Comparison of ENCODE assay signal across 13 mouse cellular contexts in the genomic region with DNA sequence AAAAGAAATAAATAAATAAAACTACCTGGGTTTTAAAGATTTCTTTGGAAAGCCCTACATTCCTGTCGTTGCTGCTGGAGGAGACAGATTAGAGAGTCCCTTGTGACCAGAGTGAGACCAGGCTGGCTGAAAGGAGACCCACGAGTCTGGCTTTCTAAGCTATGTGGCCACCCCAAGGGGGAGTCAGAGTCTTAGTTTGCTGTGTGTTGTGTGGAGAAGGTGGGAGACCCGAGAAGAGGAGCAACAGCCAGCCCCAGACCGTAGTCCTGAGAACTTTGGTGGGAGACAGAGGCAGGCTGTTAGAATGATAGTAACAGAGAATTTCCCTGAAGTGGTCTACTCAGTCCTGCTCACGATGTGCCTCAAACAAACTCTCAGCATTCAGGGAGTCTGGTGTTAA. TPM values are rescaled to one million over a fixed set of nuclear protein-coding genes. Genes with fewer than 3 reads are reported as not detected.
DNase-seq lines count a peak whose midpoint lies in the region; ATAC-seq lines count a peak whose summit lies in the region.
"Had no signal": no experiment of that assay in that cellular context is flagged by ENCODE, and none has a peak within 500 bp of the region (broad histone marks: within the 10 kb centered on the region; RNA-seq: fewer than 3 reads in every experiment).

No protein-coding gene starts in this region.

- H3K9me3 ChIP-seq in heart, embryonic 15.5 days (replicated peaks): no peaks in the 10 kb centered on the region
- H3K9me3 ChIP-seq in hindbrain, embryonic 16.5 days (ENCODE audit: control insufficient read depth, low read length): no peaks in the 10 kb centered on the region
- H3K9me3 ChIP-seq: embryonic facial prominence, embryonic 13.5 days; stomach, embryonic 15.5 days had no signal

- peaks cover 78% of the 10 kb centered on the region for H3K27me3 ChIP-seq in heart, embryonic 15.5 days
- peaks cover 10% of the 10 kb centered on the region for H3K27me3 ChIP-seq in hindbrain, embryonic 16.5 days (replicated peaks; ENCODE audit: control insufficient read depth, insufficient read depth, low read length)

- 0% methylated on average over 5 of the region's 5 CpGs for WGBS in heart, embryonic 15.5 days
- WGBS in hindbrain, embryonic 16.5 days: 2% methylated on average over 5 of the region's 5 CpGs

- H3K9ac ChIP-seq in heart, embryonic 15.5 days: no peak overlapping the region
- H3K9ac ChIP-seq in hindbrain, embryonic 16.5 days (ENCODE audit: low read depth, low read length): no peak overlapping the region
- H3K9ac ChIP-seq: stomach, embryonic 15.5 days had no signal

- 0 out of 2 replicates have a peak overlapping the region, but pooled peaks have one; percentile 61 for H3K4me3 ChIP-seq in heart, embryonic 15.5 days
- H3K4me3 ChIP-seq in hindbrain, embryonic 16.5 days (ENCODE audit: low read length): no peak overlapping the region; the same call in 1 of the 2 replicates

- peaks cover 26% of the 10 kb centered on the region for H3K4me1 ChIP-seq in heart, embryonic 15.5 days (replicated peaks)
- H3K4me1 ChIP-seq in hindbrain, embryonic 16.5 days (ENCODE audit: control insufficient read depth, insufficient read depth, low read depth, low read length): peaks cover 15% of the 10 kb centered on the region; the same call in 1 of the 2 replicates

- ATAC-seq in heart, embryonic 15.5 days (replicated peaks; ENCODE audit: insufficient number of reproducible peaks, insufficient read depth, low FRiP score, low read depth): no peak
- peak; percentile 49 for ATAC-seq in hindbrain, embryonic 16.5 days

- no peak overlapping the region for H3K27ac ChIP-seq in heart, embryonic 15.5 days
- H3K27ac ChIP-seq in hindbrain, embryonic 16.5 days (ENCODE audit: low read depth, low read length): no peak overlapping the region
- H3K27ac ChIP-seq: embryonic facial prominence, embryonic 13.5 days; stomach, embryonic 15.5 days had no signal

- peak overlapping the region; percentile 99 for H3K4me2 ChIP-seq in heart, embryonic 15.5 days
- peak overlapping the region; percentile 86 for H3K4me2 ChIP-seq in hindbrain, embryonic 16.5 days (ENCODE audit: low read length)

- no peak for DNase-seq in heart, postnatal 4 days
- DNase-seq in right cerebral cortex, postnatal 10 days (ENCODE audit: low spot score in 2 of 2): peak; percentile 26 to 44
- DNase-seq in right cerebral cortex, adult 2 months (ENCODE audit: low spot score in 2 of 2): no peak
- DNase-seq in frontal cortex, postnatal 25 days (ENCODE audit: low spot score in 2 of 2): no peak
- DNase-seq in urinary bladder, adult 18-20 months (ENCODE audit: low spot score in 2 of 2): no peak
- no peak for DNase-seq in thymus, postnatal 4 days
- DNase-seq: adrenal gland, adult 8-10 months had no signal

- H3K36me3 ChIP-seq in heart, embryonic 15.5 days: no peaks in the 10 kb centered on the region
- no peaks in the 10 kb centered on the region for H3K36me3 ChIP-seq in hindbrain, embryonic 16.5 days (ENCODE audit: control insufficient read depth, insufficient read depth, low read length)
- H3K36me3 ChIP-seq: embryonic facial prominence, embryonic 13.5 days; stomach, embryonic 15.5 days had no signal

RNA-seq across cellular contexts. Expression of a gene that starts 1.6 kb away (rescaled TPM):
- 0.23 and 0.65 TPM in 2 replicates for polyA plus RNA-seq in heart, embryonic 15.5 days (2015; fragmentation: Nextera tagmentation; extraction: Ambion mirVana)
- total RNA-seq in heart, postnatal 4 days (2021): 1 to 10 TPM; 1.3 to 1.5 TPM
- polyA plus RNA-seq in hindbrain, embryonic 16.5 days (2015; fragmentation: Nextera tagmentation; extraction: Ambion mirVana): 2.7 and 4.3 TPM in 2 replicates
- total RNA-seq: granulocyte monocyte progenitor cell, adult 5-6 weeks had no signal
- polyA plus RNA-seq: liver, embryonic 16.5 days had no signal

Comparison
In these comparisons a context has a peak if more than half of its experiments do, and no peak if none do; other contexts are left out.
1. DNase-seq: peak in right cerebral cortex, postnatal 10 days (2 of 2); none in heart, postnatal 4 days (single experiment), right cerebral cortex, adult 2 months (0 of 2), frontal cortex, postnatal 25 days (0 of 2), urinary bladder, adult 18-20 months (0 of 2) and thymus, postnatal 4 days (single experiment).